Mouse (Mus musculus): ENCODE measurements around the gene Gtf2h1. TPM values are rescaled to one million over a fixed set of nuclear protein-coding genes. Genes with fewer than 3 reads are reported as not detected.

Gene Gtf2h1
- 41.2 and 44.6 TPM in 2 replicates for polyA plus RNA-seq (2015; fragmentation: Nextera tagmentation; extraction: Ambion mirVana)

GRCm38 (mm10) chr7:46795287-46796205 is at the start of gene Gtf2h1, which contains the start of gene Hps5:
Gtf2h1 (plus strand) TSS chr7:46796103.
Hps5 (minus strand) TSS chr7:46796064.
- Histone ChIP-seq H3K9me3 (no peaks in the 10 kb centered on the region), H3K36me3 (replicated peaks) (0 out of 2 replicates have a peak, but pooled peaks cover 2% of the 10 kb centered on the region), H3K4me2 (peak within 1 kb of the TSS; percentile 93), H3K4me3 (peak within 1 kb of the TSS; percentile 95), H3K9ac (peak within 1 kb of the TSS; percentile 95), H3K27me3 (replicated peaks) (no peaks in the 10 kb centered on the region), H3K4me1 (peaks cover 36% of the 10 kb centered on the region), H3K27ac (peak within 1 kb of the TSS; percentile 92)
- ATAC-seq (replicated peaks): peak; percentile 99
- 0% methylated on average over 57 of the region's 75 CpGs for WGBS

- Histone ChIP-seq H3K9ac (no peak overlapping the region), H3K27me3 (replicated peaks) (no peaks in the 10 kb centered on the region), H3K4me1 (peaks cover 4% of the 10 kb centered on the region; the same call in 1 of the 2 replicates), H3K4me2 (no peak overlapping the region), H3K9me3 (no peaks in the 10 kb centered on the region), H3K27ac (no peak overlapping the region), H3K36me3 (replicated peaks) (no peaks in the 10 kb centered on the region), H3K4me3 (no peak overlapping the region)
- WGBS: 88% methylated on average over 7 of the region's 7 CpGs
- no peak for ATAC-seq (replicated peaks)
These were observed 49.5 kb upstream of the Gtf2h1 start for GRCm38 (mm10) chr7:46746381-46746780.

GRCm38 (mm10) chr7:46748459-46748858 is 47.4 kb upstream of the Gtf2h1 start:
- Histone ChIP-seq H3K4me2 (no peak overlapping the region), H3K4me3 (no peak overlapping the region), H3K27me3 (replicated peaks) (no peaks in the 10 kb centered on the region), H3K9me3 (no peaks in the 10 kb centered on the region), H3K4me1 (peaks cover 4% of the 10 kb centered on the region; the same call in 1 of the 2 replicates), H3K9ac (no peak overlapping the region), H3K36me3 (replicated peaks) (no peaks in the 10 kb centered on the region), H3K27ac (no peak overlapping the region)
- ATAC-seq (replicated peaks): no peak
- WGBS: 21% methylated on average over 3 of the region's 3 CpGs

- H3K4me3 ChIP-seq: no peak within 1 kb of the TSS
- peaks cover 4% of the 10 kb centered on the region; the same call in 1 of the 2 replicates for H3K4me1 ChIP-seq
- H3K9me3 ChIP-seq: no peaks in the 10 kb centered on the region
- no peak within 1 kb of the TSS for H3K9ac ChIP-seq
- no peak within 1 kb of the TSS for H3K27ac ChIP-seq
- WGBS: 79% methylated on average over 3 of the region's 3 CpGs
- H3K4me2 ChIP-seq: no peak within 1 kb of the TSS
- ATAC-seq (replicated peaks): no peak
- H3K27me3 ChIP-seq (replicated peaks): no peaks in the 10 kb centered on the region
- H3K36me3 ChIP-seq (replicated peaks): no peaks in the 10 kb centered on the region
These were observed 44.4 kb upstream of the Gtf2h1 start, which contains the start of gene Saa2 for GRCm38 (mm10) chr7:46751490-46751889. Saa2 (plus strand) TSS chr7:46751790.

GRCm38 (mm10) chr7:46761049-46761795 is 34.7 kb upstream of the Gtf2h1 start:
- Histone ChIP-seq H3K4me3 (no peak overlapping the region), H3K36me3 (replicated peaks) (peaks cover 39% of the 10 kb centered on the region), H3K9ac (no peak overlapping the region), H3K27me3 (replicated peaks) (no peaks in the 10 kb centered on the region), H3K27ac (no peak overlapping the region), H3K4me1 (no peaks in the 10 kb centered on the region), H3K4me2 (no peak overlapping the region), H3K9me3 (no peaks in the 10 kb centered on the region)
- WGBS: 78% methylated on average over 11 of the region's 11 CpGs
- no peak for ATAC-seq (replicated peaks)

GRCm38 (mm10) chr7:46762601-46763000 is 33.3 kb upstream of the Gtf2h1 start:
- H3K4me2 ChIP-seq: no peak overlapping the region
- no peak overlapping the region for H3K4me3 ChIP-seq
- H3K4me1 ChIP-seq: no peaks in the 10 kb centered on the region
- 95% methylated on average over 5 of the region's 5 CpGs for WGBS
- H3K36me3 ChIP-seq (replicated peaks): peaks cover 47% of the 10 kb centered on the region
- no peaks in the 10 kb centered on the region for H3K27me3 ChIP-seq (replicated peaks)
- no peak overlapping the region for H3K27ac ChIP-seq
- no peaks in the 10 kb centered on the region for H3K9me3 ChIP-seq
- no peak for ATAC-seq (replicated peaks)
- no peak overlapping the region for H3K9ac ChIP-seq

- WGBS: 57% methylated on average over 8 of the region's 8 CpGs
- Histone ChIP-seq H3K9ac (no peak overlapping the region), H3K4me2 (no peak overlapping the region), H3K27ac (no peak overlapping the region), H3K4me3 (no peak overlapping the region), H3K27me3 (replicated peaks) (no peaks in the 10 kb centered on the region), H3K36me3 (replicated peaks) (peaks cover 67% of the 10 kb centered on the region), H3K4me1 (no peaks in the 10 kb centered on the region), H3K9me3 (no peaks in the 10 kb centered on the region)
- no peak for ATAC-seq (replicated peaks)
These were observed 31.2 kb upstream of the Gtf2h1 start for GRCm38 (mm10) chr7:46764672-46765071.

GRCm38 (mm10) chr7:46767371-46767770 is 28.5 kb upstream of the Gtf2h1 start:
- Histone ChIP-seq H3K27ac (no peak overlapping the region), H3K9me3 (no peaks in the 10 kb centered on the region), H3K4me3 (no peak overlapping the region), H3K9ac (no peak overlapping the region), H3K4me1 (no peaks in the 10 kb centered on the region), H3K4me2 (no peak overlapping the region), H3K27me3 (replicated peaks) (no peaks in the 10 kb centered on the region), H3K36me3 (replicated peaks) (peaks cover 61% of the 10 kb centered on the region)
- no peak for ATAC-seq (replicated peaks)

GRCm38 (mm10) chr7:46768451-46768850 is 27.5 kb upstream of the Gtf2h1 start:
- no peak overlapping the region for H3K9ac ChIP-seq
- H3K27me3 ChIP-seq (replicated peaks): no peaks in the 10 kb centered on the region
- no peaks in the 10 kb centered on the region for H3K4me1 ChIP-seq
- no peak overlapping the region for H3K4me2 ChIP-seq
- peaks cover 59% of the 10 kb centered on the region for H3K36me3 ChIP-seq (replicated peaks)
- no peak for ATAC-seq (replicated peaks)
- H3K4me3 ChIP-seq: no peak overlapping the region
- H3K9me3 ChIP-seq: no peaks in the 10 kb centered on the region
- H3K27ac ChIP-seq: no peak overlapping the region
- WGBS: 96% methylated on average over 7 of the region's 7 CpGs

GRCm38 (mm10) chr7:46770706-46771105 is 25.2 kb upstream of the Gtf2h1 start:
- no peak overlapping the region for H3K9ac ChIP-seq
- no peaks in the 10 kb centered on the region for H3K9me3 ChIP-seq
- peaks cover 61% of the 10 kb centered on the region for H3K36me3 ChIP-seq (replicated peaks)
- WGBS: 62% methylated on average over 4 of the region's 4 CpGs
- no peaks in the 10 kb centered on the region for H3K4me1 ChIP-seq
- H3K4me3 ChIP-seq: no peak overlapping the region
- H3K27ac ChIP-seq: no peak overlapping the region
- no peaks in the 10 kb centered on the region for H3K27me3 ChIP-seq (replicated peaks)
- H3K4me2 ChIP-seq: no peak overlapping the region
- no peak for ATAC-seq (replicated peaks)

- no peak overlapping the region for H3K4me3 ChIP-seq
- no peaks in the 10 kb centered on the region for H3K9me3 ChIP-seq
- peaks cover 9% of the 10 kb centered on the region for H3K4me1 ChIP-seq
- H3K27me3 ChIP-seq (replicated peaks): no peaks in the 10 kb centered on the region
- peaks cover 41% of the 10 kb centered on the region for H3K36me3 ChIP-seq (replicated peaks)
- no peak overlapping the region for H3K27ac ChIP-seq
- no peak for ATAC-seq (replicated peaks)
- H3K4me2 ChIP-seq: no peak overlapping the region
- 89% methylated on average over 5 of the region's 5 CpGs for WGBS
- H3K9ac ChIP-seq: no peak overlapping the region
These were observed 6.6 kb upstream of the Gtf2h1 start for GRCm38 (mm10) chr7:46789177-46789849.

GRCm38 (mm10) chr7:46793871-46794270 is 2.0 kb upstream of the Gtf2h1 start:
- H3K36me3 ChIP-seq (replicated peaks): peaks cover 9% of the 10 kb centered on the region
- H3K4me1 ChIP-seq: peaks cover 36% of the 10 kb centered on the region
- H3K4me3 ChIP-seq: no peak overlapping the region
- ATAC-seq (replicated peaks): no peak
- peak overlapping the region; percentile 77; the same call in 1 of the 2 replicates for H3K4me2 ChIP-seq
- H3K9me3 ChIP-seq: no peaks in the 10 kb centered on the region
- H3K27ac ChIP-seq: no peak overlapping the region
- no peaks in the 10 kb centered on the region for H3K27me3 ChIP-seq (replicated peaks)
- 0 out of 2 replicates have a peak overlapping the region, but pooled peaks have one; percentile 8 for H3K9ac ChIP-seq
- 86% methylated on average over 4 of the region's 4 CpGs for WGBS

Data from midbrain, embryonic 15.5 days (tissue).